Mouse (Mus musculus) myocyte (in vitro differentiated cells): ENCODE measurements around the gene Itpr2. TPM values are rescaled to one million over a fixed set of nuclear protein-coding genes. Genes with fewer than 3 reads are reported as not detected.

ENCODE experiments used
- H3K27me3 ChIP-seq: one replicate; pipeline ENCODE4 v1.6.1; 2011; ENCODE audit not compliant: control insufficient read depth, insufficient read depth, insufficient read length
- H3K36me3 ChIP-seq: one replicate; pipeline ENCODE4 v1.6.1; 2011; ENCODE audit not compliant: control insufficient read depth, insufficient read depth
- H3K4me2 ChIP-seq: one replicate; pipeline ENCODE4 v1.6.1; 2011; ENCODE audit warnings: low read depth, control low read depth
- H3K4me3 ChIP-seq: one replicate; pipeline ENCODE4 v1.5.1; 2011; ENCODE audit warnings: mild to moderate bottlenecking, control low read depth, moderate library complexity
- H3K79me2 ChIP-seq: one replicate; pipeline ENCODE4 v1.6.1; 2011; ENCODE audit not compliant: control insufficient read depth, insufficient read depth
- H3ac ChIP-seq: one replicate; pipeline ENCODE4 v1.6.1; 2011; ENCODE audit not compliant: control insufficient read depth, insufficient read length
- CEBPB ChIP-seq: IDR thresholded peaks from 2 replicates; pipeline ENCODE4 v1.6.1; 2011; ENCODE audit warnings: mild to moderate bottlenecking, moderate library complexity; ENCODE audit not compliant: poor library complexity, insufficient read depth, severe bottlenecking
- E2F4 ChIP-seq: IDR thresholded peaks from one replicate; pipeline ENCODE4 v1.6.1; 2011; ENCODE audit warnings: mild to moderate bottlenecking, control low read depth, moderate library complexity; ENCODE audit not compliant: insufficient read depth
- MAX ChIP-seq: IDR thresholded peaks from one replicate; pipeline ENCODE4 v1.6.1; 2011; ENCODE audit warnings: low read depth, mild to moderate bottlenecking, control low read depth
- MYOD1 ChIP-seq, 3 experiments: IDR thresholded peaks; one replicate each; pipeline ENCODE4 v1.6.1; 2011; ENCODE audit warnings: control low read depth in 2 of 3, low read depth in 2 of 3, mild to moderate bottlenecking in 2 of 3, moderate library complexity in 1 of 3; ENCODE audit not compliant: insufficient read length in 2 of 3, control insufficient read depth in 1 of 3
- MYOG ChIP-seq, 3 experiments: IDR thresholded peaks; one replicate each; pipeline ENCODE4 v1.6.1; 2011; ENCODE audit warnings: control low read depth in 2 of 3, low read depth in 2 of 3, mild to moderate bottlenecking in 2 of 3; ENCODE audit not compliant: insufficient read length in 2 of 3, control insufficient read depth in 1 of 3, insufficient read depth in 1 of 3
- POLR2A ChIP-seq: IDR thresholded peaks from one replicate; pipeline ENCODE4 v1.6.1; 2011; ENCODE audit warnings: low read depth, mild to moderate bottlenecking, control low read depth, moderate library complexity; ENCODE audit not compliant: insufficient read length
- POLR2AphosphoS2 ChIP-seq: IDR thresholded peaks from one replicate; pipeline ENCODE4 v1.6.1; 2011; ENCODE audit warnings: low read depth, control low read depth; ENCODE audit not compliant: insufficient read length
- REST ChIP-seq: IDR thresholded peaks from one replicate; pipeline ENCODE4 v1.6.1; 2011; ENCODE audit warnings: mild to moderate bottlenecking, control low read depth, moderate library complexity; ENCODE audit not compliant: insufficient read depth, insufficient read length
- SRF ChIP-seq: IDR thresholded peaks from one replicate; pipeline ENCODE4 v1.6.1; 2011; ENCODE audit warnings: low read depth; ENCODE audit not compliant: control insufficient read depth, insufficient read length
- TCF12 ChIP-seq: IDR thresholded peaks from one replicate; pipeline ENCODE4 v1.6.1; 2011; ENCODE audit warnings: mild to moderate bottlenecking, control low read depth; ENCODE audit not compliant: poor library complexity, insufficient read depth, severe bottlenecking
- TCF3 ChIP-seq: IDR thresholded peaks from one replicate; pipeline ENCODE4 v1.6.1; 2011; ENCODE audit warnings: low read depth, control low read depth; ENCODE audit not compliant: insufficient read length
- USF1 ChIP-seq: IDR thresholded peaks from one replicate; pipeline ENCODE4 v1.6.1; 2011; ENCODE audit warnings: low read depth, mild to moderate bottlenecking, control low read depth, moderate library complexity
- polyA plus RNA-seq: library from polyadenylated mRNA; unstranded; fragments of >200 nt; fragmentation: generic; extraction: Trizol; gene quantifications from one replicate; pipeline ENCODE4 v1.2.1, GENCODE M21; 2012; ENCODE audit warnings: missing spikeins

Gene Itpr2
- polyA plus RNA-seq, 1 experiment: 4.7 TPM

GRCm38 (mm10) chr6:146211233-146211632 lies 290.8 kb downstream of the Itpr2 start:
- Histone ChIP-seq H3K36me3 (no peaks in the 10 kb centered on the region), H3ac (no peak overlapping the region), H3K79me2 (no peaks in the 10 kb centered on the region), H3K4me2 (no peak overlapping the region), H3K4me3 (no peak overlapping the region), H3K27me3 (no peaks in the 10 kb centered on the region)
- no peak for TF ChIP-seq CEBPB
- no peak for TF ChIP-seq E2F4
- no peak for TF ChIP-seq MYOD1 (IDR thresholded peaks at IDR 0.05; ENCODE audit: control insufficient read depth in 1 of 3, insufficient read length in 2 of 3, low read depth in 2 of 3)
- no peak for TF ChIP-seq MAX
- no peak for TF ChIP-seq SRF
- no peak for TF ChIP-seq USF1
- no peak for TF ChIP-seq REST
- TF ChIP-seq TCF3: no peak
- no peak for TF ChIP-seq POLR2AphosphoS2
- no peak for TF ChIP-seq POLR2A
- no peak for TF ChIP-seq MYOG (IDR thresholded peaks at IDR 0.05; ENCODE audit: control insufficient read depth in 1 of 3, insufficient read depth in 1 of 3, insufficient read length in 2 of 3, low read depth in 2 of 3)
- no peak for TF ChIP-seq TCF12

GRCm38 (mm10) chr6:146208983-146209382 lies 293.0 kb downstream of the Itpr2 start:
- no peak for TF ChIP-seq POLR2AphosphoS2
- no peak for TF ChIP-seq USF1
- TF ChIP-seq E2F4: no peak
- no peak for TF ChIP-seq SRF
- TF ChIP-seq MAX: no peak

GRCm38 (mm10) chr6:146207204-146207959 lies 294.6 kb downstream of the Itpr2 start:
- no peak overlapping the region for H3ac ChIP-seq
- no peak overlapping the region for H3K4me2 ChIP-seq
- no peak for TF ChIP-seq MYOD1 (IDR thresholded peaks at IDR 0.05; ENCODE audit: control insufficient read depth in 1 of 3, insufficient read length in 2 of 3, low read depth in 2 of 3)
- TF ChIP-seq MAX: no peak
- TF ChIP-seq REST: no peak
- no peak for TF ChIP-seq TCF3
- no peaks in the 10 kb centered on the region for H3K27me3 ChIP-seq
- H3K79me2 ChIP-seq: no peaks in the 10 kb centered on the region
- H3K4me3 ChIP-seq: no peak overlapping the region
- H3K36me3 ChIP-seq: no peaks in the 10 kb centered on the region

More at GRCm38 (mm10) chr6:146208983-146209382, 293.0 kb downstream of the Itpr2 start:
- H3ac ChIP-seq: no peak overlapping the region
- no peaks in the 10 kb centered on the region for H3K79me2 ChIP-seq
- no peaks in the 10 kb centered on the region for H3K36me3 ChIP-seq
- no peak overlapping the region for H3K4me2 ChIP-seq
- H3K27me3 ChIP-seq: no peaks in the 10 kb centered on the region
- H3K4me3 ChIP-seq: no peak overlapping the region

GRCm38 (mm10) chr6:146205136-146205535 lies 296.9 kb downstream of the Itpr2 start:
- Histone ChIP-seq H3K27me3 (no peaks in the 10 kb centered on the region), H3ac (no peak overlapping the region), H3K4me3 (no peak overlapping the region), H3K36me3 (no peaks in the 10 kb centered on the region), H3K79me2 (no peaks in the 10 kb centered on the region), H3K4me2 (peak overlapping the region; percentile 75)
- no peak for TF ChIP-seq MYOG (IDR thresholded peaks at IDR 0.05; ENCODE audit: control insufficient read depth in 1 of 3, insufficient read depth in 1 of 3, insufficient read length in 2 of 3, low read depth in 2 of 3)
- peak in 1 of 3 experiments; percentile 12 for TF ChIP-seq MYOD1 (IDR thresholded peaks at IDR 0.05; ENCODE audit: control insufficient read depth in 1 of 3, insufficient read length in 2 of 3, low read depth in 2 of 3)
- TF ChIP-seq USF1: no peak
- no peak for TF ChIP-seq CEBPB
- TF ChIP-seq TCF12: no peak
- TF ChIP-seq TCF3: no peak
- no peak for TF ChIP-seq POLR2A

GRCm38 (mm10) chr6:146204470-146204869 lies 297.6 kb downstream of the Itpr2 start:
- H3K79me2 ChIP-seq: no peaks in the 10 kb centered on the region
- TF ChIP-seq TCF12: no peak
- peak in 2 of 3 experiments; percentile 52 to 72 for TF ChIP-seq MYOD1 (IDR thresholded peaks at IDR 0.05; ENCODE audit: control insufficient read depth in 1 of 3, insufficient read length in 2 of 3, low read depth in 2 of 3)
- H3K27me3 ChIP-seq: no peaks in the 10 kb centered on the region
- H3K36me3 ChIP-seq: no peaks in the 10 kb centered on the region
- H3K4me3 ChIP-seq: no peak overlapping the region
- peak overlapping the region; percentile 75 for H3K4me2 ChIP-seq
- H3ac ChIP-seq: no peak overlapping the region
